Mouse (Mus musculus) urinary bladder, postnatal 10 days (tissue): Measurements from ENCODE around the gene Gm5580.
"Not testable (repeated sequence)": the region's sequence is repeated elsewhere in the genome, so short reads cannot be mapped to it uniquely, and the experiment has no call there.

Source experiments
- DNase-seq: peaks from one replicate; pipeline ENCODE4 v3.0.0; 2022; ENCODE audit warnings: low spot score

Gm5580 gene

GRCm38 (mm10) chr6:116550841-116551240, at the start of gene Gm5580:
Gene Gm5580, plus strand, starts transcription at chr6:116551141.
- not testable (repeated sequence) for DNase-seq

- DNase-seq, result not testable (repeated sequence)
Measured at GRCm38 (mm10) chr6:116506302-116507003, 44.5 kb upstream of the Gm5580 start, which contains the start of gene Olfr212. Gene Olfr212, plus strand, starts transcription at chr6:116506516.

- DNase-seq, result no peak
Measured at GRCm38 (mm10) chr6:116514832-116515231, 36.1 kb upstream of the Gm5580 start.

GRCm38 (mm10) chr6:116538156-116538555, 12.8 kb upstream of the Gm5580 start, which contains the start of gene Olfr213:
Gene Olfr213, plus strand, starts transcription at chr6:116538456.
- DNase-seq, result no peak

- DNase-seq, result no peak
Measured at GRCm38 (mm10) chr6:116542500-116542899, 8.4 kb upstream of the Gm5580 start.

GRCm38 (mm10) chr6:116553935-116554334, 3.0 kb downstream of the Gm5580 start, which contains the start of gene Olfr214:
Gene Olfr214, plus strand, starts transcription at chr6:116554235.
- no peak for DNase-seq

- DNase-seq, result no peak
Measured at GRCm38 (mm10) chr6:116554952-116555351, 4.0 kb downstream of the Gm5580 start.

- DNase-seq, result no peak
Measured at GRCm38 (mm10) chr6:116569834-116570233, 18.9 kb downstream of the Gm5580 start.

- DNase-seq, result no peak
Measured at GRCm38 (mm10) chr6:116584095-116584494, 33.2 kb downstream of the Gm5580 start, which contains the start of gene Olfr215. Gene Olfr215, minus strand, starts transcription at chr6:116584195.

- not testable (repeated sequence) for DNase-seq
Measured at GRCm38 (mm10) chr6:116600969-116601368, 50.0 kb downstream of the Gm5580 start.
